Mouse (Mus musculus) MEL (cell line): ENCODE data around the gene Irs3.

Experiments
- CHD2 ChIP-seq: IDR thresholded peaks from 2 replicates; pipeline ENCODE4 v1.6.1; 2011; ENCODE audit warnings: low read length, improper control_type of control experiment
- CTCF ChIP-seq, 3 experiments: IDR thresholded peaks in 2 of 3; conservative IDR thresholded peaks in 1 of 3; 2 replicates each; pipeline ENCODE4 v1.5.1; 2011 to 2012; ENCODE audit warnings: low read length in 3 of 3, low read depth in 2 of 3, mild to moderate bottlenecking in 2 of 3, improper control_type of control experiment in 1 of 3, inconsistent platforms in 1 of 3, mixed read lengths in 1 of 3, moderate library complexity in 1 of 3; ENCODE audit not compliant: control insufficient read depth in 1 of 3, insufficient read depth in 1 of 3, poor library complexity in 1 of 3, severe bottlenecking in 1 of 3
- E2F4 ChIP-seq: IDR thresholded peaks from 2 replicates; pipeline ENCODE4 v1.6.1; 2011; ENCODE audit warnings: low read depth, low read length, improper control_type of control experiment, borderline replicate concordance
- POLR2A ChIP-seq, 2 experiments: IDR thresholded peaks; 2 replicates each; pipeline ENCODE4 v1.6.1; 2011 to 2012; ENCODE audit warnings: low read length in 2 of 2, mild to moderate bottlenecking in 2 of 2, control low read depth in 1 of 2, improper control_type of control experiment in 1 of 2, low read depth in 1 of 2, moderate library complexity in 1 of 2; ENCODE audit not compliant: control insufficient read depth in 1 of 2, insufficient read depth in 1 of 2, poor library complexity in 1 of 2
- POLR2AphosphoS2 ChIP-seq: IDR thresholded peaks from 2 replicates; pipeline ENCODE4 v1.6.1; 2011; ENCODE audit warnings: low read length, improper control_type of control experiment
- TAL1 ChIP-seq: IDR thresholded peaks from 2 replicates; pipeline ENCODE4 v1.6.1; 2012; ENCODE audit warnings: mild to moderate bottlenecking, inconsistent platforms, low read length, moderate library complexity, mixed read lengths
- TBP ChIP-seq: IDR thresholded peaks from 2 replicates; pipeline ENCODE4 v1.8.0; 2011; ENCODE audit warnings: low read depth, low read length, improper control_type of control experiment

DNA sequence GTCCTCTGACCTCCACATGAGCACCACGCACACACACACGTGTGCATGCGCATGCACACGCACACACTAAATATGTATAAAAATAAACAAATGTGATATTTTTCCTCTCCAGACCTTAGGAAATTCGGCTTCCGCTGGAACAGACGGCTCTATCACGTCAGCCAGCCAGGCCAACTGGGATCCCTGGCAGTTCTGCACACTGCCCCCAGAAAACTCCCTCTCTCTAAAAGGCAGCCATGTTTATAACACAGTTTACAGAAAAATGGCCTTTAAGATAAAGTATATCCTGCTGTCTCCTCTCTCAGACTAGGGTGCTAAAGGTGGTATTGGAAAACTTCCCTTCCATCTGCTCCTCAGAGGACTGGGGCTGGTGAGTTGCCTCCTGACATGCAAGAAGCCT is 32.3 kb upstream of the Irs3 start:
- TF ChIP-seq CTCF (IDR thresholded peaks at IDR 0.05 in 2 of 3, conservative IDR thresholded peaks at IDR 0.05 in 1 of 3; ENCODE audit: control insufficient read depth in 1 of 3, insufficient read depth in 1 of 3, low read depth in 2 of 3, low read length in 3 of 3, poor library complexity in 1 of 3, severe bottlenecking in 1 of 3) = no peak
- no peak for TF ChIP-seq POLR2AphosphoS2
- no peak for TF ChIP-seq CHD2
- no peak for TF ChIP-seq TBP
- TF ChIP-seq TAL1 = no peak
- no peak for TF ChIP-seq E2F4
- no peak for TF ChIP-seq POLR2A (IDR thresholded peaks at IDR 0.05; ENCODE audit: control insufficient read depth in 1 of 2, insufficient read depth in 1 of 2, low read depth in 1 of 2, low read length in 2 of 2, poor library complexity in 1 of 2)
